Mouse (Mus musculus) testis, postnatal 14 days (tissue): ENCODE data around the gene Gm27179.
"Not testable (repeated sequence)": the region's sequence is repeated elsewhere in the genome, so short reads cannot be mapped to it uniquely, and the experiment has no call there.

ENCODE experiments used
- DNase-seq: peaks from one replicate; pipeline ENCODE4 v3.0.0; 2021; ENCODE audit warnings: low spot score

Gene Gm27179

GRCm38 (mm10) chr14:69512449-69512848, at the start of gene Gm27179:
Gene Gm27179 (minus strand): TSS chr14:69512549.
- not testable (repeated sequence) for DNase-seq

- DNase-seq, result not testable (repeated sequence)
These were observed 45.2 kb upstream of the Gm27179 start for GRCm38 (mm10) chr14:69557550-69557949.

- DNase-seq, result not testable (repeated sequence)
These were observed 44.5 kb upstream of the Gm27179 start for GRCm38 (mm10) chr14:69556820-69557219.

GRCm38 (mm10) chr14:69555110-69555831, 42.9 kb upstream of the Gm27179 start, which contains the start of gene Entpd4b:
Gene Entpd4b (plus strand): TSS chr14:69555424.
- not testable (repeated sequence) for DNase-seq

- not testable (repeated sequence) for DNase-seq
These were observed 35.0 kb upstream of the Gm27179 start for GRCm38 (mm10) chr14:69547310-69547709.

- not testable (repeated sequence) for DNase-seq
These were observed 32.7 kb upstream of the Gm27179 start for GRCm38 (mm10) chr14:69545052-69545451.

GRCm38 (mm10) chr14:69544033-69544432, 31.7 kb upstream of the Gm27179 start:
- DNase-seq, result not testable (repeated sequence)

- DNase-seq, result not testable (repeated sequence)
These were observed 30.3 kb upstream of the Gm27179 start for GRCm38 (mm10) chr14:69542695-69543094.

GRCm38 (mm10) chr14:69540113-69540512, 27.8 kb upstream of the Gm27179 start:
- DNase-seq, result not testable (repeated sequence)

GRCm38 (mm10) chr14:69536539-69536938, 24.2 kb upstream of the Gm27179 start:
- not testable (repeated sequence) for DNase-seq

GRCm38 (mm10) chr14:69526202-69526601, 13.9 kb upstream of the Gm27179 start:
- not testable (repeated sequence) for DNase-seq

- not testable (repeated sequence) for DNase-seq
These were observed 10.7 kb upstream of the Gm27179 start for GRCm38 (mm10) chr14:69523001-69523400.

- DNase-seq, result not testable (repeated sequence)
These were observed 8.5 kb upstream of the Gm27179 start for GRCm38 (mm10) chr14:69520810-69521209.

- DNase-seq, result not testable (repeated sequence)
These were observed 5.3 kb downstream of the Gm27179 start for GRCm38 (mm10) chr14:69507000-69507399.

- DNase-seq, result not testable (repeated sequence)
These were observed 9.2 kb downstream of the Gm27179 start, which contains the start of gene Gm16867 for GRCm38 (mm10) chr14:69503174-69503573. Gene Gm16867 (minus strand): TSS chr14:69503362.

- DNase-seq, result not testable (repeated sequence)
These were observed 9.8 kb downstream of the Gm27179 start for GRCm38 (mm10) chr14:69502440-69503150.

- DNase-seq, result not testable (repeated sequence)
These were observed 16.1 kb downstream of the Gm27179 start for GRCm38 (mm10) chr14:69496259-69496658.

- not testable (repeated sequence) for DNase-seq
These were observed 17.4 kb downstream of the Gm27179 start for GRCm38 (mm10) chr14:69494946-69495345.

GRCm38 (mm10) chr14:69494522-69494921, 17.8 kb downstream of the Gm27179 start:
- not testable (repeated sequence) for DNase-seq

GRCm38 (mm10) chr14:69488001-69488400, 24.3 kb downstream of the Gm27179 start:
- not testable (repeated sequence) for DNase-seq

- not testable (repeated sequence) for DNase-seq
These were observed 26.7 kb downstream of the Gm27179 start for GRCm38 (mm10) chr14:69485466-69486135.
